Mouse (Mus musculus): Measurements from ENCODE around the gene Tpd52l1. TPM values are rescaled to one million over a fixed set of nuclear protein-coding genes. Genes with fewer than 3 reads are reported as not detected.

Gene Tpd52l1
- polyA plus RNA-seq, 1 experiment from 2014 or later = 15.2 TPM

- Histone ChIP-seq H3K27ac (ENCODE audit: low read length) (no peak overlapping the region), H3K27me3 (replicated peaks; ENCODE audit: control insufficient read depth, insufficient read depth, low read length) (no peaks in the 10 kb centered on the region), H3K4me3 (ENCODE audit: low read length) (no peak overlapping the region), H3K9ac (ENCODE audit: low read depth, low read length) (no peak overlapping the region), H3K36me3 (ENCODE audit: control insufficient read depth, insufficient read depth, low read length) (no peaks in the 10 kb centered on the region), H3K9me3 (ENCODE audit: control insufficient read depth, low read length) (no peaks in the 10 kb centered on the region), H3K4me2 (ENCODE audit: low read depth, low read length) (no peak overlapping the region), H3K4me1 (ENCODE audit: control insufficient read depth, insufficient read depth, low read length) (no peaks in the 10 kb centered on the region)
- no peak for ATAC-seq
- 86% methylated on average over 1 of the region's 1 CpGs for WGBS
Observed at GRCm38 (mm10) chr10:31352845-31353427, 92.8 kb downstream of the Tpd52l1 start.

DNA sequence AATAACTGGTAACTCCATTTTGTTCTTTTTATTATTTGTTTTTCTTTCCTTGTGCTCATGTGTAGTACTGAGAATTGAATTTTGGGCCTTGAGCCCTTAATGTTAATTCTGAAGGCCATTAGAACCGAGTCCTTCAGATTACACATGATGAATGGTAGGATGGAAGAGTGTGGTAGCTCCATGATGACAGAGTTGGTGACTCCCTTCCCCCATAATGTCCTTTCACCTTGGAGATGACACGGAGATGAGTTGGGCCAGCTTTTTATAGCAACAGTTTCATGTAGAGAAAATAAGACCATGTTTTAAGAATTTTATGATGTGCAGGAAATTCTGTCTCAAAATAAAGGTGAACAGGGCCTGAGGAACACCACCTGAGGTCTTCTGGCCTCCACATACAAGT, 94.7 kb downstream of the Tpd52l1 start:
- Histone ChIP-seq H3K36me3 (ENCODE audit: control insufficient read depth, insufficient read depth, low read length) (no peaks in the 10 kb centered on the region), H3K4me2 (ENCODE audit: low read depth, low read length) (no peak overlapping the region), H3K27ac (ENCODE audit: low read length) (no peak overlapping the region), H3K9ac (ENCODE audit: low read depth, low read length) (no peak overlapping the region), H3K27me3 (replicated peaks; ENCODE audit: control insufficient read depth, insufficient read depth, low read length) (no peaks in the 10 kb centered on the region), H3K9me3 (ENCODE audit: control insufficient read depth, low read length) (no peaks in the 10 kb centered on the region), H3K4me3 (ENCODE audit: low read length) (no peak overlapping the region), H3K4me1 (ENCODE audit: control insufficient read depth, insufficient read depth, low read length) (no peaks in the 10 kb centered on the region)
- 82% methylated on average over 2 of the region's 2 CpGs for WGBS
- no peak for ATAC-seq

DNA sequence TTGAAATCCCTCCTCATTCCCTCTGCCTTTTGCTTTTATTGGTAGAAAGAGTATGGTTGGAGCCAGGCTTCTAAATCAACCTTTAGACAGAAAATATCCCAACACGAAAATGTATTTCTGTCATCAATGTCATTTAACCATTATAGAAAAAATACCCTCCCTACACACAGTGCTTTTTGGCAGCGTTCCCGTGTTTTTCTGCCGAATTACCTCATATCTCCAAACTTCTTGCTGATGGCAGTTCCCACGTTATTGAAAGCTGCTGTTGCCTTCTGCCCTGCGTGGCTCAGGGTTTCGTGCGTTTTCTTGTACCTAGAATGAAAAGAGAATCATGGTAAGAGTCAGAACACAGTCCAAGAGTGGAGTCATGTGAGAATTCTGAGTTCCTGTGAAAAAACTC, 99.4 kb downstream of the Tpd52l1 start:
- ATAC-seq = no peak
- Histone ChIP-seq H3K4me2 (ENCODE audit: low read depth, low read length) (no peak overlapping the region), H3K4me1 (ENCODE audit: control insufficient read depth, insufficient read depth, low read length) (no peaks in the 10 kb centered on the region), H3K9ac (ENCODE audit: low read depth, low read length) (no peak overlapping the region), H3K4me3 (ENCODE audit: low read length) (no peak overlapping the region), H3K9me3 (ENCODE audit: control insufficient read depth, low read length) (no peaks in the 10 kb centered on the region), H3K27ac (ENCODE audit: low read length) (no peak overlapping the region), H3K36me3 (ENCODE audit: control insufficient read depth, insufficient read depth, low read length) (no peaks in the 10 kb centered on the region), H3K27me3 (replicated peaks; ENCODE audit: control insufficient read depth, insufficient read depth, low read length) (no peaks in the 10 kb centered on the region)
- WGBS = 75% methylated on average over 8 of the region's 8 CpGs

GRCm38 (mm10) chr10:31336432-31336831, 109.3 kb downstream of the Tpd52l1 start:
- Histone ChIP-seq H3K9me3 (ENCODE audit: control insufficient read depth, low read length) (no peaks in the 10 kb centered on the region), H3K9ac (ENCODE audit: low read depth, low read length) (no peak overlapping the region), H3K4me3 (ENCODE audit: low read length) (no peak overlapping the region), H3K4me1 (ENCODE audit: control insufficient read depth, insufficient read depth, low read length) (no peaks in the 10 kb centered on the region), H3K27me3 (replicated peaks; ENCODE audit: control insufficient read depth, insufficient read depth, low read length) (no peaks in the 10 kb centered on the region), H3K27ac (ENCODE audit: low read length) (no peak overlapping the region), H3K36me3 (ENCODE audit: control insufficient read depth, insufficient read depth, low read length) (no peaks in the 10 kb centered on the region), H3K4me2 (ENCODE audit: low read depth, low read length) (no peak overlapping the region)
- WGBS = 81% methylated on average over 5 of the region's 5 CpGs
- no peak for ATAC-seq

- ATAC-seq = no peak
- H3K27ac ChIP-seq (ENCODE audit: low read length) = no peak overlapping the region
- 93% methylated on average over 4 of the region's 4 CpGs for WGBS
- no peak overlapping the region for H3K4me3 ChIP-seq (ENCODE audit: low read length)
- no peak overlapping the region for H3K9ac ChIP-seq (ENCODE audit: low read depth, low read length)
- H3K27me3 ChIP-seq (replicated peaks; ENCODE audit: control insufficient read depth, insufficient read depth, low read length) = no peaks in the 10 kb centered on the region
- no peak overlapping the region for H3K4me2 ChIP-seq (ENCODE audit: low read depth, low read length)
- H3K9me3 ChIP-seq (ENCODE audit: control insufficient read depth, low read length) = no peaks in the 10 kb centered on the region
- H3K4me1 ChIP-seq (ENCODE audit: control insufficient read depth, insufficient read depth, low read length) = no peaks in the 10 kb centered on the region
- 0 out of 2 replicates have a peak, but pooled peaks cover 3% of the 10 kb centered on the region for H3K36me3 ChIP-seq (ENCODE audit: control insufficient read depth, insufficient read depth, low read length)
Observed at GRCm38 (mm10) chr10:31331225-31331775, 114.5 kb downstream of the Tpd52l1 start.

DNA sequence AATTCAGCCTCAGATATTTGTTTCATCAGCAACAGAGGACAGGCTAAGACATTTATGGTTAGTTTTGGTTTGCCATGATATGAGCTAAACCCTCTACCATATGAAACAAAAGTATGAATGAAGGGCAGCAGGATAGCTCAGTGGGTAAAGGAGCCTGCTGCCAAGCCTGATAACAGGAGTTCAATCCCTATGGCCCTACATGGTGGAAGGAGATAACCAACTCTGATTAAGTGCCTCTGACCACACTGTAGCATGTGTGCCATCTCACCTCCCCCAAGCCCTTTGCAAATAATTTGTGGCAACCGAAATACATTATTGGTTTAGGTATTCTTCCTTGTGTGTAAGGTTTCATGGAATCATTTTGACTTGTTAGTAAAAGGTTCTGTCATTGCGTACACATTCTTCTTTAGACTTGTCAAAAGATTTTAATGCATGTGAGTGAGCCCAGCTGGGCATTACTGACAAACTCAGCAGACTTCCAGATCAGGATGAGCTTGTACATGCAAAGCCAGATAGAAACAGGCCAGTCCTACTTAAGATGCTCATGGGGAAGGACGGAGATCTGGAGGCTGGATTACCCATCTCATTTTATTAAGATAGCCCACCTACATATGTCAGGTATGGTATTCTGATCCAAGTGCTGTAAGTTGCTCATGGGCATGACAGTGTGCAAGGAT, 115.3 kb downstream of the Tpd52l1 start:
- no peak overlapping the region for H3K9ac ChIP-seq (ENCODE audit: low read depth, low read length)
- no peak overlapping the region for H3K4me2 ChIP-seq (ENCODE audit: low read depth, low read length)
- no peaks in the 10 kb centered on the region for H3K9me3 ChIP-seq (ENCODE audit: control insufficient read depth, low read length)
- no peak for ATAC-seq
- WGBS = 84% methylated on average over 3 of the region's 3 CpGs
- H3K4me3 ChIP-seq (ENCODE audit: low read length) = no peak overlapping the region
- no peaks in the 10 kb centered on the region for H3K27me3 ChIP-seq (replicated peaks; ENCODE audit: control insufficient read depth, insufficient read depth, low read length)
- no peaks in the 10 kb centered on the region for H3K4me1 ChIP-seq (ENCODE audit: control insufficient read depth, insufficient read depth, low read length)
- H3K36me3 ChIP-seq (ENCODE audit: control insufficient read depth, insufficient read depth, low read length) = 0 out of 2 replicates have a peak, but pooled peaks cover 5% of the 10 kb centered on the region
- no peak overlapping the region for H3K27ac ChIP-seq (ENCODE audit: low read length)

- 84% methylated on average over 1 of the region's 1 CpGs for WGBS
- H3K9ac ChIP-seq (ENCODE audit: low read depth, low read length) = no peak overlapping the region
- 0 out of 2 replicates have a peak, but pooled peaks cover 5% of the 10 kb centered on the region for H3K36me3 ChIP-seq (ENCODE audit: control insufficient read depth, insufficient read depth, low read length)
- H3K4me2 ChIP-seq (ENCODE audit: low read depth, low read length) = no peak overlapping the region
- no peak overlapping the region for H3K27ac ChIP-seq (ENCODE audit: low read length)
- H3K9me3 ChIP-seq (ENCODE audit: control insufficient read depth, low read length) = no peaks in the 10 kb centered on the region
- H3K4me3 ChIP-seq (ENCODE audit: low read length) = no peak overlapping the region
- ATAC-seq = no peak
- no peaks in the 10 kb centered on the region for H3K4me1 ChIP-seq (ENCODE audit: control insufficient read depth, insufficient read depth, low read length)
- no peaks in the 10 kb centered on the region for H3K27me3 ChIP-seq (replicated peaks; ENCODE audit: control insufficient read depth, insufficient read depth, low read length)
Observed at GRCm38 (mm10) chr10:31329436-31329835, 116.3 kb downstream of the Tpd52l1 start.

- WGBS = 76% methylated on average over 5 of the region's 5 CpGs
- no peak overlapping the region for H3K4me2 ChIP-seq (ENCODE audit: low read depth, low read length)
- ATAC-seq = no peak
- H3K9me3 ChIP-seq (ENCODE audit: control insufficient read depth, low read length) = no peaks in the 10 kb centered on the region
- H3K4me3 ChIP-seq (ENCODE audit: low read length) = no peak overlapping the region
- no peak overlapping the region for H3K9ac ChIP-seq (ENCODE audit: low read depth, low read length)
- no peaks in the 10 kb centered on the region; the same call in 1 of the 2 replicates for H3K36me3 ChIP-seq (ENCODE audit: control insufficient read depth, insufficient read depth, low read length)
- peaks cover 4% of the 10 kb centered on the region; the same call in 1 of the 2 replicates for H3K4me1 ChIP-seq (ENCODE audit: control insufficient read depth, insufficient read depth, low read length)
- no peaks in the 10 kb centered on the region for H3K27me3 ChIP-seq (replicated peaks; ENCODE audit: control insufficient read depth, insufficient read depth, low read length)
- no peak overlapping the region for H3K27ac ChIP-seq (ENCODE audit: low read length)
Observed at GRCm38 (mm10) chr10:31318491-31318890, 127.3 kb downstream of the Tpd52l1 start.

- H3K9ac ChIP-seq (ENCODE audit: low read depth, low read length) = peak within 1 kb of the TSS; percentile 90
- H3K9me3 ChIP-seq (ENCODE audit: control insufficient read depth, low read length) = no peaks in the 10 kb centered on the region
- peak within 1 kb of the TSS; percentile 77 for H3K4me3 ChIP-seq (ENCODE audit: low read length)
- no peaks in the 10 kb centered on the region for H3K36me3 ChIP-seq (ENCODE audit: control insufficient read depth, insufficient read depth, low read length)
- 3% methylated on average over 39 of the region's 44 CpGs for WGBS
- peaks cover 4% of the 10 kb centered on the region; the same call in 1 of the 2 replicates for H3K4me1 ChIP-seq (ENCODE audit: control insufficient read depth, insufficient read depth, low read length)
- H3K4me2 ChIP-seq (ENCODE audit: low read depth, low read length) = peak within 1 kb of the TSS; percentile 71
- no peaks in the 10 kb centered on the region for H3K27me3 ChIP-seq (replicated peaks; ENCODE audit: control insufficient read depth, insufficient read depth, low read length)
- ATAC-seq = peak; percentile 98
- H3K27ac ChIP-seq (ENCODE audit: low read length) = peak within 1 kb of the TSS; percentile 96
Observed at GRCm38 (mm10) chr10:31312865-31313848, 132.6 kb downstream of the Tpd52l1 start, which contains the start of gene Hddc2. Gene Hddc2, plus strand, starts transcription at chr10:31313383.
